Mouse (Mus musculus) G1E (cell line): ENCODE results near the gene Chst3.
"Not testable (repeated sequence)": the region's sequence is repeated elsewhere in the genome, so short reads cannot be mapped to it uniquely, and the experiment has no call there.

Experiments
- CTCF ChIP-seq: IDR thresholded peaks from 2 replicates; pipeline ENCODE4 v1.5.1; 2012; ENCODE audit warnings: low read depth, low read length, inconsistent platforms, mixed read lengths
- GATA1 ChIP-seq: IDR thresholded peaks from 2 replicates; pipeline ENCODE4 v1.6.1; 2012; ENCODE audit warnings: borderline replicate concordance, low read length, inconsistent platforms, mixed read lengths
- GATA2 ChIP-seq: IDR thresholded peaks from 2 replicates; pipeline ENCODE4 v1.6.1; 2012; ENCODE audit warnings: low read depth, low read length, inconsistent platforms, borderline replicate concordance
- POLR2AphosphoS5 ChIP-seq: IDR thresholded peaks from 2 replicates; pipeline ENCODE4 v1.6.1; 2012; ENCODE audit warnings: low read depth, low read length, inconsistent platforms; ENCODE audit not compliant: insufficient replicate concordance
- TAL1 ChIP-seq: conservative IDR thresholded peaks from 2 replicates; pipeline ENCODE4 v1.6.1; 2012; ENCODE audit warnings: low read depth, low read length, inconsistent platforms, mixed read lengths

DNA sequence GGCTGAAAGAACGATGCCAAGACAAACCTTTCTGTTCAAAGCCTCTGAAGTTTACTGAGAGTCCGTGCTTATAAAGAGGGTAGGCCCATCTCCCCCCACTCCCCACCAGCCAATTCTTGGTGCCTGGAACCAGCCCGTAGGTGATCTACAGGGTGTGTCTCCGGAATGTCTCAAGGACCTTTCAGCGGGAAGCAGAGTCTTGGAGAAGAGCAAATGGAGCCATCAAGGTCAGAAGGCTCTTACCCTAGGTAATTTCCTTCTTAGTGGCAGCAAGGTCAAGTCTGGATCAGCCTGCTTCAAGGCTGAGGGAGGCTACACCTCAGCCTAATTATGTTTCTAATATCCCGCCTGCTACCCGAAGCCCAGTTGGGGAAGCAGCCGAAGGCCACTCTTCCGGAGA lies 43.8 kb downstream of the Chst3 start:
- TF ChIP-seq CTCF, GATA1, TAL1, GATA2, POLR2AphosphoS5: not testable (repeated sequence)
